Mouse (Mus musculus): ENCODE measurements around the gene Lrrc55. TPM values are rescaled to one million over a fixed set of nuclear protein-coding genes. Genes with fewer than 3 reads are reported as not detected.
A peak's percentile ranks its signal among the peaks of the same experiment; 100 is the strongest.

The Lrrc55 gene
- polyA plus RNA-seq, 1 experiment, result 0.61 TPM

DNA sequence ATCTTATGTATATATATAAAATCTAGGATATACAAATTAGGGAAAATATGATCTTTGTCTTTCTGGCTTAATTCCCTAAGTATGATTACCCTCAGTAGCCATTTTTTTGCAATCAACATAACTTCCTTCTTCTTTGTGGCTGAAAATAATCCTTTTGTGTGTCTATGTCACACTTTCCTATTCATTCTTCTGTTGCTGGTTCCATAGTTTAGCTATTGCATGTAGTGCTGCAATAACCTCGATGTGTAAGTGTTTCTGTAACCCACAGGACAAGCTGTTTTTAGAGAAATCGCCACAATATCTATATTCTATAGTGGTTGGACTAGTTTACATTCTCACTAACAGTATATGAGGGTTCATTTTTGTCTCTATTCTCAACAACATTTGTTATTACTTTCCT is 52.1 kb downstream of the Lrrc55 start:
- DNase-seq, result no peak
- Histone ChIP-seq H3K36me3 (ENCODE audit: control insufficient read depth, insufficient read depth, low read length) (no peaks in the 10 kb centered on the region), H3K4me3 (ENCODE audit: insufficient read depth, low read depth, low read length) (no peak overlapping the region), H3K27ac (ENCODE audit: insufficient read depth, low read depth, low read length) (no peak overlapping the region), H3K4me1 (ENCODE audit: control insufficient read depth, insufficient read depth, low read length) (no peaks in the 10 kb centered on the region), H3K27me3 (replicated peaks; ENCODE audit: control insufficient read depth, insufficient read depth, low read length) (no peaks in the 10 kb centered on the region)
- 84% methylated on average over 2 of the region's 2 CpGs for WGBS
- no peak for TF ChIP-seq CTCF (conservative IDR thresholded peaks at IDR 0.05; ENCODE audit: insufficient read depth, insufficient read length, low read depth, low read length)
- no peak for TF ChIP-seq POLR2A (IDR thresholded peaks at IDR 0.05; ENCODE audit: low read depth, low read length)

- H3K36me3 ChIP-seq (ENCODE audit: control insufficient read depth, insufficient read depth, low read length), result no peaks in the 10 kb centered on the region
Observed at GRCm38 (mm10) chr2:85140833-85141232, 56.2 kb downstream of the Lrrc55 start.

DNA sequence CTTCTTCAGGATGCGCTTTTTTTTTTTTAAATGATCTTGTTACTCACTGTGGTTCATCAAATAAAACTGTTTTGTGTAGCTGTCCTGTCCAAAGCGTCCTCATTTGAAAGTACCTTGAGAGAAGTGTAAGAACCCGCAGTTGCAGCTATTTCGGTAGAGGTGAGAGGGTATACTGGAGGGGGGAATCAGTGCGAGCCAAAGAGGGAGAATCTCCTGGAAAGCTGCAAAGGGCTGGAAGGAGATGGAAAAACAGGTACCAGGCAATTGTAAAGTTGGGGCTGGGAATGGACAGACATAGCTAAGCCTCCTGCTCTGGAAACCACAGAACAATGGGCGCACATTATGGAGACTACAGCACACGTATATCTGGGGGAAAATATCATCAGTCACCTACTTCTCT is 57.2 kb downstream of the Lrrc55 start:
- TF ChIP-seq POLR2A (IDR thresholded peaks at IDR 0.05; ENCODE audit: low read depth, low read length) (no peak), CTCF (conservative IDR thresholded peaks at IDR 0.05; ENCODE audit: insufficient read depth, insufficient read length, low read depth, low read length) (no peak)
- DNase-seq, result no peak
- Histone ChIP-seq H3K4me3 (ENCODE audit: insufficient read depth, low read depth, low read length) (no peak overlapping the region; the same call in 1 of the 2 replicates), H3K27me3 (replicated peaks; ENCODE audit: control insufficient read depth, insufficient read depth, low read length) (no peaks in the 10 kb centered on the region), H3K27ac (ENCODE audit: insufficient read depth, low read depth, low read length) (peak overlapping the region; percentile 18; the same call in 1 of the 2 replicates), H3K36me3 (ENCODE audit: control insufficient read depth, insufficient read depth, low read length) (no peaks in the 10 kb centered on the region), H3K4me1 (ENCODE audit: control insufficient read depth, insufficient read depth, low read length) (no peaks in the 10 kb centered on the region)
- 64% methylated on average over 7 of the region's 7 CpGs for whole genome bisulfite sequencing

More at GRCm38 (mm10) chr2:85140833-85141232, 56.2 kb downstream of the Lrrc55 start:
- no peak overlapping the region for H3K4me3 ChIP-seq (ENCODE audit: insufficient read depth, low read depth, low read length)
- H3K27me3 ChIP-seq (replicated peaks; ENCODE audit: control insufficient read depth, insufficient read depth, low read length), result no peaks in the 10 kb centered on the region
- H3K27ac ChIP-seq (ENCODE audit: insufficient read depth, low read depth, low read length), result no peak overlapping the region
- DNase-seq, result no peak
- TF ChIP-seq CTCF (conservative IDR thresholded peaks at IDR 0.05; ENCODE audit: insufficient read depth, insufficient read length, low read depth, low read length) (no peak), POLR2A (IDR thresholded peaks at IDR 0.05; ENCODE audit: low read depth, low read length) (no peak)
- H3K4me1 ChIP-seq (ENCODE audit: control insufficient read depth, insufficient read depth, low read length), result no peaks in the 10 kb centered on the region

DNA sequence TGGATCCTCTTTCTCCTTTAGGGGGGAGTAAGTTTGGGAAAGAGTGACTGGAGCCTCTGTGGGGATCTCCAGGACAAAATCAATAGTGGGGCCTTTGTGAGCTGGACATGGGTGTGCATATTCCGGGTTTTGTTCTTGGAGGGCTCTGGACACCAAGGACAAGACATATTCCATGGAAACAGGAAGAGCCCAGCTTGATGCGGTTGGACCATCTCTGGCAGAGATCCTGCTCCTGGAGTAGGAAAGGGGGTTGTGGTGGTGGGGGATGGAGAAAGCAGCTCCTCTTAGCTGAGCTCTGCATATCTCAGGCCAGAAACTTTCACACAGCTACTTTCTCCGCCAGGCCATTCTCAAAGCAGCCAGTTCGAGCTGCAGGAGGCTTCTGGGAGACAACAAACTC is 57.6 kb downstream of the Lrrc55 start:
- peak overlapping the region; percentile 51; the same call in 1 of the 2 replicates for H3K27ac ChIP-seq (ENCODE audit: insufficient read depth, low read depth, low read length)
- no peak overlapping the region for H3K4me3 ChIP-seq (ENCODE audit: insufficient read depth, low read depth, low read length)
- peak; percentile 56 for DNase-seq
- TF ChIP-seq CTCF (conservative IDR thresholded peaks at IDR 0.05; ENCODE audit: insufficient read depth, insufficient read length, low read depth, low read length) (no peak), POLR2A (IDR thresholded peaks at IDR 0.05; ENCODE audit: low read depth, low read length) (no peak)
- H3K4me1 ChIP-seq (ENCODE audit: control insufficient read depth, insufficient read depth, low read length), result no peaks in the 10 kb centered on the region
- WGBS, result 67% methylated on average over 4 of the region's 4 CpGs
- H3K27me3 ChIP-seq (replicated peaks; ENCODE audit: control insufficient read depth, insufficient read depth, low read length), result no peaks in the 10 kb centered on the region
- no peaks in the 10 kb centered on the region for H3K36me3 ChIP-seq (ENCODE audit: control insufficient read depth, insufficient read depth, low read length)

DNA sequence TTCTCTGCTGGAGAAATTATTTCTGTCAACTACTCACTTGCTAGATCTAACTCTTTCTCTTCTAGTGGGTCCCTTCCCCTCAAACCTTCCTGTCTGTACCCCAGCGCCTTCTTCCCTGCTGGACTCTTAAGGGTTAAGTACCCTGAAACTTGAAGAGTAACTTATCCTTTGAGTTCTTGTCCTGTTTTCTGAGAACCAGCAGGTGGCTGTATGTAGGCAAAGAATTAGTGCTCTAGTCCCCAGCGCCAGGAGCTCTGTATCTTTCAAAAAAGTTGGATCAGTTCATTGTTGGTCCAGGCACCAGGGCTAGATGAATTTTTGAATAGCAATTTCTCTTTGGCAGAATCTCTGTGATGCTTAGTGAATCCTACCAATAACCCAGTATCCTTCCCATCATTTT is 58.9 kb downstream of the Lrrc55 start:
- 29% methylated on average over 2 of the region's 2 CpGs for WGBS

GRCm38 (mm10) chr2:85137601-85138140 is 59.3 kb downstream of the Lrrc55 start:
- Histone ChIP-seq H3K4me3 (ENCODE audit: insufficient read depth, low read depth, low read length) (peak overlapping the region; percentile 42), H3K36me3 (ENCODE audit: control insufficient read depth, insufficient read depth, low read length) (no peaks in the 10 kb centered on the region), H3K27ac (ENCODE audit: insufficient read depth, low read depth, low read length) (peak overlapping the region; percentile 6; the same call in 1 of the 2 replicates), H3K4me1 (ENCODE audit: control insufficient read depth, insufficient read depth, low read length) (no peaks in the 10 kb centered on the region), H3K27me3 (replicated peaks; ENCODE audit: control insufficient read depth, insufficient read depth, low read length) (no peaks in the 10 kb centered on the region)
- WGBS, result 58% methylated on average over 10 of the region's 10 CpGs
- no peak for TF ChIP-seq CTCF (conservative IDR thresholded peaks at IDR 0.05; ENCODE audit: insufficient read depth, insufficient read length, low read depth, low read length)
- TF ChIP-seq POLR2A (IDR thresholded peaks at IDR 0.05; ENCODE audit: low read depth, low read length), result no peak
- DNase-seq, result no peak

More for the DNA sequence above, 58.9 kb downstream of the Lrrc55 start:
- H3K4me3 ChIP-seq (ENCODE audit: insufficient read depth, low read depth, low read length), result no peak overlapping the region
- no peaks in the 10 kb centered on the region for H3K4me1 ChIP-seq (ENCODE audit: control insufficient read depth, insufficient read depth, low read length)
- peak overlapping the region; percentile 51; the same call in 1 of the 2 replicates for H3K27ac ChIP-seq (ENCODE audit: insufficient read depth, low read depth, low read length)
- H3K27me3 ChIP-seq (replicated peaks; ENCODE audit: control insufficient read depth, insufficient read depth, low read length), result no peaks in the 10 kb centered on the region
- H3K36me3 ChIP-seq (ENCODE audit: control insufficient read depth, insufficient read depth, low read length), result no peaks in the 10 kb centered on the region
- no peak for TF ChIP-seq CTCF (conservative IDR thresholded peaks at IDR 0.05; ENCODE audit: insufficient read depth, insufficient read length, low read depth, low read length)
- no peak for TF ChIP-seq POLR2A (IDR thresholded peaks at IDR 0.05; ENCODE audit: low read depth, low read length)
- no peak for DNase-seq

GRCm38 (mm10) chr2:85136831-85137520 is 60.0 kb downstream of the Lrrc55 start:
- peak overlapping the region; percentile 42 for H3K4me3 ChIP-seq (ENCODE audit: insufficient read depth, low read depth, low read length)
- no peaks in the 10 kb centered on the region for H3K27me3 ChIP-seq (replicated peaks; ENCODE audit: control insufficient read depth, insufficient read depth, low read length)
- TF ChIP-seq CTCF (conservative IDR thresholded peaks at IDR 0.05; ENCODE audit: insufficient read depth, insufficient read length, low read depth, low read length) (no peak), POLR2A (IDR thresholded peaks at IDR 0.05; ENCODE audit: low read depth, low read length) (no peak)
- no peak for DNase-seq
- peak overlapping the region; percentile 45 for H3K27ac ChIP-seq (ENCODE audit: insufficient read depth, low read depth, low read length)
- WGBS, result 81% methylated on average over 21 of the region's 21 CpGs
- no peaks in the 10 kb centered on the region for H3K36me3 ChIP-seq (ENCODE audit: control insufficient read depth, insufficient read depth, low read length)
- H3K4me1 ChIP-seq (ENCODE audit: control insufficient read depth, insufficient read depth, low read length), result no peaks in the 10 kb centered on the region
